Mouse (Mus musculus) liver, embryonic 14.5 days (tissue): ENCODE results near the gene Olfr373.

Experiments used
- CTCF ChIP-seq: IDR thresholded peaks from 2 replicates; pipeline ENCODE4 v1.5.1; 2016; ENCODE audit warnings: antibody characterized with exemption, low read depth, control low read depth
- EP300 ChIP-seq: IDR thresholded peaks from 2 replicates; pipeline ENCODE4 v1.6.1; 2016; ENCODE audit warnings: antibody characterized with exemption, low read depth

- no peak for TF ChIP-seq CTCF
- no peak for TF ChIP-seq EP300
Measured at GRCm38 (mm10) chr8:72146556-72146955, 63.6 kb downstream of the Olfr373 start.
